Mouse (Mus musculus) MEL (cell line): Measurements from ENCODE around the gene Rps23. TPM values are rescaled to one million over a fixed set of nuclear protein-coding genes. Genes with fewer than 3 reads are reported as not detected.

Source experiments
- DNase-seq: peaks from one replicate; pipeline ENCODE4 v3.0.0; 2011; ENCODE audit warnings: low read depth, low spot score
- H3K27ac ChIP-seq: 2 replicates; pipeline ENCODE4 v1.5.1; 2012; ENCODE audit warnings: low read depth, mild to moderate bottlenecking, control low read depth, low read length, moderate library complexity; ENCODE audit not compliant: control insufficient read depth
- H3K27me3 ChIP-seq, 2 experiments: fragments of 150-350 bp in 1 of 2; sonication (generic) in 1 of 2; 2 replicates each; pipeline ENCODE4 v1.6.1; 2012; ENCODE audit warnings: low read length in 2 of 2, mild to moderate bottlenecking in 2 of 2, improper control_type of control experiment in 1 of 2, moderate library complexity in 1 of 2; ENCODE audit not compliant: insufficient read depth in 2 of 2, control insufficient read depth in 1 of 2
- H3K36me3 ChIP-seq, 2 experiments: 2 replicates each; pipeline ENCODE4 v1.6.1; 2012 to 2014; ENCODE audit warnings: low read length in 2 of 2, improper control_type of control experiment in 1 of 2, inconsistent platforms in 1 of 2, mild to moderate bottlenecking in 1 of 2; ENCODE audit not compliant: insufficient read depth in 2 of 2, control insufficient read depth in 1 of 2
- H3K4me1 ChIP-seq, 2 experiments: fragments of 150-350 bp in 1 of 2; sonication (generic) in 1 of 2; 2 replicates each; pipeline ENCODE4 v1.6.1; 2012; ENCODE audit warnings: low read length in 2 of 2, improper control_type of control experiment in 1 of 2, mild to moderate bottlenecking in 1 of 2; ENCODE audit not compliant: insufficient read depth in 2 of 2, control insufficient read depth in 1 of 2
- H3K4me3 ChIP-seq, 2 experiments: fragments of 150-350 bp in 1 of 2; sonication (generic) in 1 of 2; 2 replicates each; pipeline ENCODE4 v1.5.1; 2012; ENCODE audit warnings: low read depth in 2 of 2, low read length in 2 of 2, mild to moderate bottlenecking in 2 of 2, moderate library complexity in 2 of 2, control low read depth in 1 of 2, improper control_type of control experiment in 1 of 2; ENCODE audit not compliant: control insufficient read depth in 1 of 2, insufficient read depth in 1 of 2
- H3K79me2 ChIP-seq: 2 replicates; pipeline ENCODE4 v1.6.1; 2012; ENCODE audit warnings: mild to moderate bottlenecking, low read length, moderate library complexity; ENCODE audit not compliant: control insufficient read depth, poor library complexity, insufficient read depth
- H3K9ac ChIP-seq: 2 replicates; pipeline ENCODE4 v1.6.1; 2012; ENCODE audit warnings: low read depth, mild to moderate bottlenecking, control low read depth, low read length, moderate library complexity; ENCODE audit not compliant: control insufficient read depth, poor library complexity, severe bottlenecking
- H3K9me3 ChIP-seq: fragments of 150-350 bp; sonication (generic); replicated peaks from 2 replicates; pipeline ENCODE4 v1.6.1; 2012; ENCODE audit warnings: mild to moderate bottlenecking, low read length, improper control_type of control experiment, moderate library complexity; ENCODE audit not compliant: insufficient read depth
- BHLHE40 ChIP-seq: IDR thresholded peaks from 2 replicates; pipeline ENCODE4 v1.6.1; 2012; ENCODE audit warnings: low read depth, mild to moderate bottlenecking, inconsistent platforms, low read length, improper control_type of control experiment, borderline replicate concordance
- CHD2 ChIP-seq: IDR thresholded peaks from 2 replicates; pipeline ENCODE4 v1.6.1; 2011; ENCODE audit warnings: low read length, improper control_type of control experiment
- E2F4 ChIP-seq: IDR thresholded peaks from 2 replicates; pipeline ENCODE4 v1.6.1; 2011; ENCODE audit warnings: low read depth, low read length, improper control_type of control experiment, borderline replicate concordance
- EP300 ChIP-seq, 2 experiments: IDR thresholded peaks; 2 replicates each; pipeline ENCODE4 v1.6.1; 2011; ENCODE audit warnings: improper control_type of control experiment in 2 of 2, low read length in 2 of 2, low read depth in 1 of 2, mild to moderate bottlenecking in 1 of 2
- ETS1 ChIP-seq: IDR thresholded peaks from 2 replicates; pipeline ENCODE4 v1.6.1; 2012; ENCODE audit warnings: low read depth, mild to moderate bottlenecking, inconsistent platforms, low read length, improper control_type of control experiment, moderate library complexity
- GATA1 ChIP-seq: IDR thresholded peaks from 2 replicates; pipeline ENCODE4 v1.6.1; 2011; ENCODE audit warnings: low read depth, low read length, improper control_type of control experiment
- JUND ChIP-seq: IDR thresholded peaks from 2 replicates; pipeline ENCODE4 v1.6.1; 2011; ENCODE audit warnings: low read depth, mild to moderate bottlenecking, improper control_type of control experiment, low read length
- KAT2A ChIP-seq: conservative IDR thresholded peaks from 2 replicates; pipeline ENCODE4 v1.6.1; 2012; ENCODE audit warnings: low read depth, low read length, improper control_type of control experiment, inconsistent platforms
- MAZ ChIP-seq: IDR thresholded peaks from 2 replicates; pipeline ENCODE4 v1.6.1; 2012; ENCODE audit warnings: low read depth, mild to moderate bottlenecking, inconsistent platforms, low read length, improper control_type of control experiment
- MYB ChIP-seq: IDR thresholded peaks from 2 replicates; pipeline ENCODE4 v1.6.1; 2011; ENCODE audit warnings: mild to moderate bottlenecking, low read depth, low read length, improper control_type of control experiment
- POLR2AphosphoS2 ChIP-seq: IDR thresholded peaks from 2 replicates; pipeline ENCODE4 v1.6.1; 2011; ENCODE audit warnings: low read length, improper control_type of control experiment
- POLR2AphosphoS5 ChIP-seq: IDR thresholded peaks from 2 replicates; pipeline ENCODE4 v1.6.1; 2012; ENCODE audit warnings: low read depth, borderline replicate concordance, mild to moderate bottlenecking, inconsistent platforms, low read length, moderate library complexity, mixed read lengths
- RCOR1 ChIP-seq: IDR thresholded peaks from 2 replicates; pipeline ENCODE4 v1.6.1; 2012; ENCODE audit warnings: low read depth, mild to moderate bottlenecking, inconsistent platforms, low read length, improper control_type of control experiment
- ZMIZ1 ChIP-seq: IDR thresholded peaks from 2 replicates; pipeline ENCODE4 v1.6.1; 2012; ENCODE audit warnings: low read depth, mild to moderate bottlenecking, inconsistent platforms, low read length, improper control_type of control experiment, moderate library complexity
- ZNF384 ChIP-seq: IDR thresholded peaks from 2 replicates; pipeline ENCODE4 v1.6.1; 2012; ENCODE audit warnings: low read depth, mild to moderate bottlenecking, inconsistent platforms, low read length, improper control_type of control experiment
- polyA plus RNA-seq, 2 experiments: library from polyadenylated mRNA; stranded (reverse) in 1 of 2; unstranded in 1 of 2; fragments of >175 nt in 1 of 2; fragments of >200 nt in 1 of 2; gene quantifications; 2 replicates each; pipeline versions ENCODE4 v1.2.1 to v1.2.4; 2012; ENCODE audit warnings: low replicate concordance in 2 of 2, low read depth in 1 of 2; ENCODE audit not compliant: insufficient read length in 2 of 2, insufficient read depth in 1 of 2, missing spikeins in 1 of 2
- total RNA-seq: library from RNA; depleted of rRNA; stranded (reverse); fragments of 300-350 nt; gene quantifications from 2 replicates; pipeline ENCODE4 v1.2.3, GENCODE M21; 2012

Gene Rps23
- total and polyA plus RNA-seq, 3 experiments: 389 to 2,086 TPM; not detected in 1

DNA sequence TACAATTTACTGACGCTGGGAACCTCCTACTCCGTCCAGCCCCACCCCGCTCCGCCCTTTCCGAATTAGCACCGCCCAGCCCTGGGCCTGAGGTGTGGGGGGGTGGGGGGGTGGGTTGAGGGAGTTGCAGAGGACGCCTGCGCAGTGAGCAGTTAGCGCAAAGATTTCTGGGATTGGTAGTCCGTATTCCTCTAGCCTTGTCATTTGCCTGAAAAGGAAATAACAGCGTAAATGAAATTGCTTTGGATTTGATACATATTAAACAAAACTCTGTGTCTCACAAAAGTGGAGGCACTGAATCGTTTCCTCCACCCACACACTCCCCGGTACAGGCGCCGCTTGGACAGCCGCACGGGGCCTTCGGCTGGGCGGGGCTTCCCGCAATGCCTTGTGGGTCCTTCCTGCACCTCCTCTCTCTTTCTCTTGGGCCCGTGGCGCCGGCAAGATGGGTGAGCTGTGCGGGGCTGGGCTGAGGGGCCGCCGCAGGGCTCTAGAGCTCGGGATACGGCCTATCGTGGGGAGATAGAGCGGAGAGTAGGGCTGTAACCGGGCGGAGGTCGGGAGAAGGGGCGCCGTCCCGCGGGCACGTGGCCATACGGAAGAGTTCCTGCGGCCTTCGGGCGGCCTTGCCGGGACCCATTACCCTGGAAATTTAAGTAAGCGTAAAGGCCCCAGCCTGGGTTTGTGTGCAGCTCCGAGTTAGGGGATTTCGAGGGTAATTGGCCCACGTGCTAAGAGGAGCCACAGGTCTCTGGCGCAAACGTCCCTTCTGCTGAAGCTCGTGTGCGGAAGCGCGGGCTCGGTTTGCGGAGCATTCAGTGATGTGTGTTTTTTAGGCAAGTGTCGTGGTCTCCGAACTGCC lies at the start of gene Rps23 (continued):
- TF ChIP-seq CHD2 (no peak), JUND (no peak), ETS1 (0 out of 2 replicates have a peak, but pooled peaks have one; percentile 30), POLR2AphosphoS2 (peak; percentile 83; the same call in 1 of the 2 replicates), ZMIZ1 (peak; percentile 53; the same call in 1 of the 2 replicates)

GRCm38 (mm10) chr13:90881727-90882429 lies 40.9 kb upstream of the Rps23 start:
- Histone ChIP-seq H3K9ac (no peak overlapping the region), H3K27ac (no peak overlapping the region), H3K9me3 (no peaks in the 10 kb centered on the region), H3K4me3 (no peak overlapping the region), H3K27me3 (no peaks in the 10 kb centered on the region), H3K79me2 (no peaks in the 10 kb centered on the region), H3K4me1 (0 out of 4 replicates have a peak, but pooled peaks cover 0 to 3% of the 10 kb centered on the region in 2 experiments), H3K36me3 (no peaks in the 10 kb centered on the region; a peak in 1 of 4 replicates)
- no peak for TF ChIP-seq E2F4
- TF ChIP-seq ZMIZ1: no peak
- TF ChIP-seq CHD2: no peak
- no peak for TF ChIP-seq POLR2AphosphoS5
- TF ChIP-seq RCOR1: peak; percentile 65
- TF ChIP-seq GATA1: peak; percentile 34; the same call in 1 of the 2 replicates
- no peak for TF ChIP-seq KAT2A
- TF ChIP-seq MAZ: no peak
- peak; percentile 39; the same call in 1 of the 2 replicates for TF ChIP-seq MYB
- TF ChIP-seq ETS1: peak; percentile 39; the same call in 1 of the 2 replicates
- TF ChIP-seq BHLHE40: no peak
- TF ChIP-seq EP300 (IDR thresholded peaks at IDR 0.05; ENCODE audit: low read depth in 1 of 2, low read length in 2 of 2): peak; percentile 44 to 73; a peak in 3 of 4 replicates
- peak; percentile 92 for TF ChIP-seq ZNF384
- peak; percentile 46 for DNase-seq
